ENCODE assay signal across 17 mouse cellular contexts in genomic region chr16:13455560-13455959, GRCm38 (mm10).
DNase-seq lines count a peak whose midpoint lies in the region; ATAC-seq lines count a peak whose summit lies in the region.
"Had no signal": no experiment of that assay in that cellular context is flagged by ENCODE, and none has a peak within 500 bp of the region (broad histone marks: within the 10 kb centered on the region; RNA-seq: fewer than 3 reads in every experiment).

No protein-coding gene starts in this region.

- H3K4me3 ChIP-seq in limb, embryonic 11.5 days (ENCODE audit: low read depth, low read length) = no peak overlapping the region
- no peak overlapping the region for H3K4me3 ChIP-seq in limb, embryonic 10.5 days
- H3K4me3 ChIP-seq: forebrain, embryonic 12.5 days; hindbrain, embryonic 15.5 days had no signal

- H3K27me3 ChIP-seq in limb, embryonic 11.5 days (ENCODE audit: control insufficient read depth, insufficient read depth, low read length) = no peaks in the 10 kb centered on the region
- H3K27me3 ChIP-seq in limb, embryonic 10.5 days (ENCODE audit: low read depth, poor library complexity, severe bottlenecking) = peaks cover 24% of the 10 kb centered on the region
- H3K27me3 ChIP-seq: hindbrain, embryonic 15.5 days had no signal

- no peak overlapping the region for H3K27ac ChIP-seq in limb, embryonic 11.5 days (replicated peaks; ENCODE audit: low read depth, low read length)
- no peak overlapping the region for H3K27ac ChIP-seq in limb, embryonic 10.5 days
- H3K27ac ChIP-seq: forebrain, embryonic 12.5 days; hindbrain, embryonic 15.5 days; liver, embryonic 14.5 days had no signal

- ATAC-seq in limb, embryonic 11.5 days (ENCODE audit: insufficient number of reproducible peaks, low FRiP score, low TSS enrichment, low read depth) = 0 out of 2 replicates have a peak, but pooled peaks have one; percentile 31
- ATAC-seq: intestine, postnatal 0 days had no signal

- no peak overlapping the region for H3K4me2 ChIP-seq in limb, embryonic 11.5 days (ENCODE audit: low read depth, severe bottlenecking)
- H3K4me2 ChIP-seq: forebrain, embryonic 12.5 days; hindbrain, embryonic 15.5 days had no signal

- peak; percentile 86 for DNase-seq in gastrocnemius, adult 18-20 months (ENCODE audit: low spot score)
- no peak for DNase-seq in gastrocnemius, postnatal 4 days (ENCODE audit: low spot score in 2 of 2)
- no peak for DNase-seq in limb, embryonic 11.5 days (ENCODE audit: low spot score)
- DNase-seq in limb, embryonic 10.5 days (ENCODE audit: low spot score) = no peak
- DNase-seq in adrenal gland, postnatal 25 days = peak; percentile 29
- DNase-seq in gastrocnemius, postnatal 25 days = peak; percentile 86
- DNase-seq in ovary, postnatal 14 days (ENCODE audit: low spot score) = no peak
- DNase-seq: B cell, adult 2 months; cerebellum, adult 11 months; cerebellum, postnatal 14 days; heart, postnatal 10 days; lung, postnatal 14 days; thymus, postnatal 4 days had no signal

- H3K9me3 ChIP-seq in limb, embryonic 11.5 days (ENCODE audit: control insufficient read depth, low read length) = no peaks in the 10 kb centered on the region
- H3K9me3 ChIP-seq in limb, embryonic 10.5 days (replicated peaks) = no peaks in the 10 kb centered on the region
- H3K9me3 ChIP-seq: forebrain, embryonic 12.5 days; hindbrain, embryonic 15.5 days had no signal

- no peaks in the 10 kb centered on the region for H3K4me1 ChIP-seq in limb, embryonic 11.5 days (ENCODE audit: control insufficient read depth, insufficient read depth, low read length)
- H3K4me1 ChIP-seq in limb, embryonic 10.5 days = no peaks in the 10 kb centered on the region; the same call in 1 of the 2 replicates

- H3K36me3 ChIP-seq in limb, embryonic 11.5 days (ENCODE audit: control insufficient read depth, insufficient read depth, low read length) = no peaks in the 10 kb centered on the region
- H3K36me3 ChIP-seq in limb, embryonic 10.5 days = no peaks in the 10 kb centered on the region
- H3K36me3 ChIP-seq: forebrain, embryonic 12.5 days; hindbrain, embryonic 15.5 days had no signal

- H3K9ac ChIP-seq in limb, embryonic 11.5 days (ENCODE audit: low read length) = no peak overlapping the region
- H3K9ac ChIP-seq: forebrain, embryonic 12.5 days; hindbrain, embryonic 15.5 days; liver, embryonic 14.5 days had no signal

Comparison
In these comparisons a context has a peak if more than half of its experiments do, and no peak if none do; other contexts are left out.
1. DNase-seq: peak in gastrocnemius, adult 18-20 months (single experiment), adrenal gland, postnatal 25 days (single experiment) and gastrocnemius, postnatal 25 days (single experiment); none in gastrocnemius, postnatal 4 days (0 of 2), limb, embryonic 11.5 days (single experiment), limb, embryonic 10.5 days (single experiment) and ovary, postnatal 14 days (single experiment).